Mouse (Mus musculus) erythroblast, embryonic 14.5 days (primary cell): Measurements from ENCODE around the gene Tram2.

Experiments
- GATA1 ChIP-seq: IDR thresholded peaks from 2 replicates; pipeline ENCODE4 v1.6.1; 2012; ENCODE audit warnings: low read length, inconsistent platforms, mixed read lengths
- TAL1 ChIP-seq: IDR thresholded peaks from 3 replicates; pipeline ENCODE4 v1.6.1; 2012; ENCODE audit warnings: low read length, inconsistent platforms, mixed read lengths

DNA sequence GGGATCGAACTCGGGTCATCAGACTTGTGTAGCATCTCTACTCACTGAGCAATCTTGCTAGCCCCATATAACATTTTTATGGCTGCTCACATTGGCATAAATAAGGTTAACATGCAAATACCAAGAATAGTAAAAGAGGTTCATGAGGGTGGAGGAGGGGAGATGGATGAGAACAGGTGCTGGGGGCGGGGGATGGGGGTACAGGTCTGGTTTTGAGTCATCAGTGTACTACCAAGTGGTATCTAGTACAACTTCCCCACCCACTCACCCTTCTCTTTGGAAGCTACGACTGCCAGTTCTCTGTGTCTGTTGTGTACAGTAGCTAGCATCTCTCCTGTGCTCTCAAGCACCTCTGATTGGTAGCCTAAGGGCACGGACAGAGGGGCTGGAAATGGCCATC lies 14.9 kb downstream of the Tram2 start:
- no peak for TF ChIP-seq TAL1
- TF ChIP-seq GATA1, result no peak
